Mouse (Mus musculus) cortical plate, adult 2 months (tissue): Measurements from ENCODE around the gene Vmn1r237. TPM values are rescaled to one million over a fixed set of nuclear protein-coding genes. Genes with fewer than 3 reads are reported as not detected.
A peak's percentile ranks its signal among the peaks of the same experiment; 100 is the strongest.

Experiments
- H3K27ac ChIP-seq: fragments of 200-500 bp; 2 replicates; pipeline ENCODE4 v1.5.1; 2012; ENCODE audit warnings: low read length, control low read depth, inconsistent platforms; ENCODE audit not compliant: insufficient read depth
- H3K4me1 ChIP-seq: fragments of 200-500 bp; 2 replicates; pipeline ENCODE4 v1.6.1; 2011; ENCODE audit warnings: low read length; ENCODE audit not compliant: control insufficient read depth, insufficient read depth
- H3K4me3 ChIP-seq: fragments of 200-500 bp; 2 replicates; pipeline ENCODE4 v1.5.1; 2011; ENCODE audit warnings: mild to moderate bottlenecking, low read length, control low read depth; ENCODE audit not compliant: insufficient read depth
- CTCF ChIP-seq: fragments of 200-500 bp; IDR thresholded peaks from 2 replicates; pipeline ENCODE4 v1.5.1; 2011; ENCODE audit warnings: mild to moderate bottlenecking, control low read depth, low read length; ENCODE audit not compliant: insufficient read depth; ENCODE audit errors: extremely low read depth
- POLR2A ChIP-seq: fragments of 200-500 bp; IDR thresholded peaks from 2 replicates; pipeline ENCODE4 v1.6.1; 2011; ENCODE audit warnings: mild to moderate bottlenecking, low read length, control low read depth; ENCODE audit not compliant: insufficient read depth; ENCODE audit errors: extremely low read depth
- polyA plus RNA-seq: library from polyadenylated mRNA; depleted of rRNA; stranded (reverse); fragments of >200 nt; gene quantifications from 2 replicates; pipeline ENCODE4 v1.2.3, GENCODE M21; 2012; rRNA removed

The Vmn1r237 gene
- polyA plus RNA-seq, result not detected in 2 replicates

- H3K4me3 ChIP-seq, result no peak within 1 kb of the TSS
- no peak for TF ChIP-seq CTCF
- no peak for TF ChIP-seq POLR2A
- no peaks in the 10 kb centered on the region for H3K4me1 ChIP-seq
Observed at GRCm38 (mm10) chr17:21311565-21311964, at the start of gene Vmn1r237. Gene Vmn1r237 (plus strand): TSS chr17:21311865.

DNA sequence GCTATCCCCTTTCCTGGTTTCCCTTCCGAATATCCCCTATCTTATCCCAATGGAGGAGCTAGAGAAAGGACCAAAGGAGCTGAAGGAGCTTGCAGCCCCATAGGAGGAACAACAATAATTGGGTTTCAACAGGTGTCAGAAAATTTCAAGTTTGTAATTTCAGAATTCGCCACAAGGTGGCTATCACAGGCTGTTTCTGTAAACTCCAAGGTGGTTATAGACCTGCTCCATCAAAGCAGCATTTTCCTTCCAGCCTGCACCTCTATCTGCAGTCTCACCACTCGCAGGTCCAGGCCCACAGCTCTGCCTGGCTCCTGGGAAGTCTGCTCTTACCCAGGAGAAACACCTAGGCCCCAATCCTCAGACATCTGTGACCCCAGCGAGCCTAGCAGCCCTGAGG is 39.6 kb upstream of the Vmn1r237 start:
- H3K27ac ChIP-seq, result no peak overlapping the region
- TF ChIP-seq POLR2A (no peak), CTCF (peak; percentile 29; the same call in 1 of the 2 replicates)
- H3K4me3 ChIP-seq, result no peak overlapping the region
- H3K4me1 ChIP-seq, result no peaks in the 10 kb centered on the region

More at GRCm38 (mm10) chr17:21311565-21311964, at the start of gene Vmn1r237:
- H3K27ac ChIP-seq, result no peak within 1 kb of the TSS

- H3K4me1 ChIP-seq, result no peaks in the 10 kb centered on the region
Observed at GRCm38 (mm10) chr17:21282642-21283041, 29.0 kb upstream of the Vmn1r237 start, which contains the start of gene Vmn1r236. Gene Vmn1r236 (plus strand): TSS chr17:21282942.

GRCm38 (mm10) chr17:21284395-21284794 is 27.3 kb upstream of the Vmn1r237 start:
- no peak for TF ChIP-seq CTCF
- TF ChIP-seq POLR2A, result no peak
- no peaks in the 10 kb centered on the region for H3K4me1 ChIP-seq
- H3K4me3 ChIP-seq, result no peak overlapping the region
- no peak overlapping the region for H3K27ac ChIP-seq

More at GRCm38 (mm10) chr17:21282642-21283041, 29.0 kb upstream of the Vmn1r237 start, which contains the start of gene Vmn1r236:
- Histone ChIP-seq H3K4me3 (no peak within 1 kb of the TSS), H3K27ac (no peak within 1 kb of the TSS)
- no peak for TF ChIP-seq CTCF
- TF ChIP-seq POLR2A, result no peak

GRCm38 (mm10) chr17:21289695-21290094 is 22.0 kb upstream of the Vmn1r237 start:
- Histone ChIP-seq H3K27ac (no peak overlapping the region), H3K4me3 (no peak overlapping the region), H3K4me1 (no peaks in the 10 kb centered on the region)
- no peak for TF ChIP-seq CTCF
- no peak for TF ChIP-seq POLR2A

Other genes with a start within 250 kb of the Vmn1r237 start
- gene Vmn1r234, start 85.8 kb upstream of the Vmn1r237 start, polyA plus RNA-seq, result not detected in 2 replicates
- gene Vmn1r235, start 55.5 kb upstream of the Vmn1r237 start, polyA plus RNA-seq, result not detected in 2 replicates
- not detected in 2 replicates for gene Vmn1r236, start 28.9 kb upstream of the Vmn1r237 start, polyA plus RNA-seq
- 1.0 and 1.1 TPM in 2 replicates for gene Zfp677, start 71.9 kb downstream of the Vmn1r237 start, polyA plus RNA-seq
- gene Zfp54, start 111.4 kb downstream of the Vmn1r237 start, polyA plus RNA-seq, result 1.0 and 1.2 TPM in 2 replicates
- 3.2 and 3.7 TPM in 2 replicates for gene Zfp51, start 138.5 kb downstream of the Vmn1r237 start, polyA plus RNA-seq
- 2.9 TPM in 2 replicates for gene Zfp53, start 177.1 kb downstream of the Vmn1r237 start, polyA plus RNA-seq
- 2.4 and 3.2 TPM in 2 replicates for gene Zfp52, start 223.7 kb downstream of the Vmn1r237 start, polyA plus RNA-seq